Mouse (Mus musculus) central nervous system, embryonic 14 days (tissue): Measurements from ENCODE around the gene CT030661.1. TPM values are rescaled to one million over a fixed set of nuclear protein-coding genes. Genes with fewer than 3 reads are reported as not detected.

ENCODE experiments used
- polyA plus RNA-seq: library from polyadenylated mRNA; depleted of rRNA; stranded (reverse); fragments of >200 nt; gene quantifications from 2 replicates; pipeline ENCODE4 v1.2.3, GENCODE M21; 2012; rRNA removed

CT030661.1 gene
- polyA plus RNA-seq: 8.4 TPM in 2 replicates

GRCm38 (mm10) chr17:22314730-22315226, at the start of gene CT030661.1:
Gene CT030661.1 (minus strand): TSS chr17:22314837.

GRCm38 (mm10) chr17:22361101-22361781, 46.6 kb upstream of the CT030661.1 start, which contains the start of the genes Zfp944 and Zfp758:
Gene Zfp944 (minus strand): TSS chr17:22361400.
Gene Zfp758 (plus strand): TSS chr17:22361453.

Other genes starting within 250 kb of the CT030661.1 start
- gene Zfp947, start 148.6 kb downstream of the CT030661.1 start, polyA plus RNA-seq: 0.88 and 1.0 TPM in 2 replicates
- 2.0 and 2.2 TPM in 2 replicates for gene Zfp994, start 89.2 kb downstream of the CT030661.1 start, polyA plus RNA-seq
- gene Zfp944, start 46.6 kb upstream of the CT030661.1 start, polyA plus RNA-seq: 8.3 and 10.9 TPM in 2 replicates
- gene Zfp758, start 46.6 kb upstream of the CT030661.1 start, polyA plus RNA-seq: 2.9 and 3.0 TPM in 2 replicates
- gene Zfp946, start 109.4 kb upstream of the CT030661.1 start, polyA plus RNA-seq: 22.0 and 29.5 TPM in 2 replicates